Mouse (Mus musculus): ENCODE data around the gene Neurl1a. TPM values are rescaled to one million over a fixed set of nuclear protein-coding genes. Genes with fewer than 3 reads are reported as not detected.
A peak's percentile ranks its signal among the peaks of the same experiment; 100 is the strongest.

Neurl1a gene
- 4.7 and 5.9 TPM in 2 replicates for polyA plus RNA-seq (2014; fragmentation: Nextera tagmentation; extraction: Ambion mirVana)

- Histone ChIP-seq H3K9me3 (ENCODE audit: control insufficient read depth, low read length) (peaks cover 6% of the 10 kb centered on the region; the same call in 1 of the 2 replicates), H3K4me3 (ENCODE audit: low read length) (peak within 1 kb of the TSS; percentile 69), H3K27ac (ENCODE audit: low read depth, low read length) (no peak within 1 kb of the TSS), H3K4me2 (replicated peaks; ENCODE audit: low read depth, low read length) (peak within 1 kb of the TSS; percentile 99), H3K27me3 (ENCODE audit: control insufficient read depth, insufficient read depth, low read length) (peaks cover 27% of the 10 kb centered on the region; the same call in 1 of the 2 replicates), H3K36me3 (ENCODE audit: control insufficient read depth, insufficient read depth, low read length) (no peaks in the 10 kb centered on the region), H3K4me1 (ENCODE audit: control insufficient read depth, insufficient read depth, low read length) (peaks cover 10% of the 10 kb centered on the region; the same call in 1 of the 2 replicates), H3K9ac (ENCODE audit: low read depth, low read length) (peak within 1 kb of the TSS; percentile 63)
- peak; percentile 63 for ATAC-seq (ENCODE audit: low FRiP score, low TSS enrichment)
- WGBS, result under 1% methylated on average over 66 of the region's 98 CpGs
These were observed at the start of gene Neurl1a for GRCm38 (mm10) chr19:47178431-47179271. Gene Neurl1a, plus strand, starts transcription at chr19:47178820.

- H3K36me3 ChIP-seq (ENCODE audit: control insufficient read depth, insufficient read depth, low read length), result peaks cover 94% of the 10 kb centered on the region
- H3K4me1 ChIP-seq (ENCODE audit: control insufficient read depth, insufficient read depth, low read length), result no peaks in the 10 kb centered on the region
- H3K4me2 ChIP-seq (replicated peaks; ENCODE audit: low read depth, low read length), result no peak overlapping the region
- ATAC-seq (ENCODE audit: low FRiP score, low TSS enrichment), result no peak
- no peak overlapping the region for H3K27ac ChIP-seq (ENCODE audit: low read depth, low read length)
- H3K9ac ChIP-seq (ENCODE audit: low read depth, low read length), result no peak overlapping the region
- no peaks in the 10 kb centered on the region for H3K9me3 ChIP-seq (ENCODE audit: control insufficient read depth, low read length)
- no peaks in the 10 kb centered on the region for H3K27me3 ChIP-seq (ENCODE audit: control insufficient read depth, insufficient read depth, low read length)
- 91% methylated on average over 11 of the region's 11 CpGs for WGBS
- H3K4me3 ChIP-seq (ENCODE audit: low read length), result no peak overlapping the region
These were observed 49.8 kb upstream of the Neurl1a start for GRCm38 (mm10) chr19:47128835-47129234.

- H3K4me3 ChIP-seq (ENCODE audit: low read length), result no peak overlapping the region
- H3K36me3 ChIP-seq (ENCODE audit: control insufficient read depth, insufficient read depth, low read length), result peaks cover 84% of the 10 kb centered on the region
- H3K9ac ChIP-seq (ENCODE audit: low read depth, low read length), result no peak overlapping the region
These were observed 48.0 kb upstream of the Neurl1a start for GRCm38 (mm10) chr19:47130551-47131125.

GRCm38 (mm10) chr19:47133161-47133560, 45.5 kb upstream of the Neurl1a start:
- no peak overlapping the region for H3K4me2 ChIP-seq (replicated peaks; ENCODE audit: low read depth, low read length)
- no peak overlapping the region for H3K27ac ChIP-seq (ENCODE audit: low read depth, low read length)
- H3K4me1 ChIP-seq (ENCODE audit: control insufficient read depth, insufficient read depth, low read length), result peaks cover 10% of the 10 kb centered on the region; the same call in 1 of the 2 replicates
- no peak overlapping the region for H3K4me3 ChIP-seq (ENCODE audit: low read length)
- H3K9ac ChIP-seq (ENCODE audit: low read depth, low read length), result no peak overlapping the region
- WGBS, result 88% methylated on average over 7 of the region's 7 CpGs
- H3K27me3 ChIP-seq (ENCODE audit: control insufficient read depth, insufficient read depth, low read length), result no peaks in the 10 kb centered on the region
- H3K36me3 ChIP-seq (ENCODE audit: control insufficient read depth, insufficient read depth, low read length), result peaks cover 61% of the 10 kb centered on the region
- ATAC-seq (ENCODE audit: low FRiP score, low TSS enrichment), result no peak
- H3K9me3 ChIP-seq (ENCODE audit: control insufficient read depth, low read length), result no peaks in the 10 kb centered on the region

More at GRCm38 (mm10) chr19:47130551-47131125, 48.0 kb upstream of the Neurl1a start:
- Histone ChIP-seq H3K4me1 (ENCODE audit: control insufficient read depth, insufficient read depth, low read length) (no peaks in the 10 kb centered on the region), H3K27me3 (ENCODE audit: control insufficient read depth, insufficient read depth, low read length) (no peaks in the 10 kb centered on the region), H3K9me3 (ENCODE audit: control insufficient read depth, low read length) (no peaks in the 10 kb centered on the region), H3K27ac (ENCODE audit: low read depth, low read length) (no peak overlapping the region), H3K4me2 (replicated peaks; ENCODE audit: low read depth, low read length) (no peak overlapping the region)
- WGBS, result 95% methylated on average over 15 of the region's 15 CpGs
- ATAC-seq (ENCODE audit: low FRiP score, low TSS enrichment), result no peak

GRCm38 (mm10) chr19:47135568-47135967, 43.1 kb upstream of the Neurl1a start:
- peaks cover 16% of the 10 kb centered on the region; the same call in 1 of the 2 replicates for H3K4me1 ChIP-seq (ENCODE audit: control insufficient read depth, insufficient read depth, low read length)
- no peaks in the 10 kb centered on the region for H3K9me3 ChIP-seq (ENCODE audit: control insufficient read depth, low read length)
- no peak overlapping the region for H3K4me2 ChIP-seq (replicated peaks; ENCODE audit: low read depth, low read length)
- H3K4me3 ChIP-seq (ENCODE audit: low read length), result no peak overlapping the region
- no peak overlapping the region for H3K27ac ChIP-seq (ENCODE audit: low read depth, low read length)
- no peaks in the 10 kb centered on the region; the same call in 1 of the 2 replicates for H3K27me3 ChIP-seq (ENCODE audit: control insufficient read depth, insufficient read depth, low read length)
- 92% methylated on average over 17 of the region's 17 CpGs for WGBS
- H3K9ac ChIP-seq (ENCODE audit: low read depth, low read length), result no peak overlapping the region
- ATAC-seq (ENCODE audit: low FRiP score, low TSS enrichment), result no peak
- H3K36me3 ChIP-seq (ENCODE audit: control insufficient read depth, insufficient read depth, low read length), result peaks cover 37% of the 10 kb centered on the region

- 86% methylated on average over 5 of the region's 5 CpGs for WGBS
- H3K4me2 ChIP-seq (replicated peaks; ENCODE audit: low read depth, low read length), result no peak overlapping the region
These were observed 42.5 kb upstream of the Neurl1a start for GRCm38 (mm10) chr19:47136170-47136569.

GRCm38 (mm10) chr19:47137051-47137581, 41.5 kb upstream of the Neurl1a start:
- WGBS, result 33% methylated on average over 5 of the region's 6 CpGs
- peak overlapping the region; percentile 64; the same call in 1 of the 2 replicates for H3K27ac ChIP-seq (ENCODE audit: low read depth, low read length)
- no peaks in the 10 kb centered on the region; the same call in 1 of the 2 replicates for H3K27me3 ChIP-seq (ENCODE audit: control insufficient read depth, insufficient read depth, low read length)
- H3K36me3 ChIP-seq (ENCODE audit: control insufficient read depth, insufficient read depth, low read length), result peaks cover 23% of the 10 kb centered on the region
- peak overlapping the region; percentile 32 for H3K4me3 ChIP-seq (ENCODE audit: low read length)
- peaks cover 16% of the 10 kb centered on the region; the same call in 1 of the 2 replicates for H3K4me1 ChIP-seq (ENCODE audit: control insufficient read depth, insufficient read depth, low read length)
- peak overlapping the region; percentile 61 for H3K9ac ChIP-seq (ENCODE audit: low read depth, low read length)
- no peak for ATAC-seq (ENCODE audit: low FRiP score, low TSS enrichment)
- H3K4me2 ChIP-seq (replicated peaks; ENCODE audit: low read depth, low read length), result peak overlapping the region; percentile 68
- no peaks in the 10 kb centered on the region for H3K9me3 ChIP-seq (ENCODE audit: control insufficient read depth, low read length)

More at GRCm38 (mm10) chr19:47136170-47136569, 42.5 kb upstream of the Neurl1a start:
- Histone ChIP-seq H3K36me3 (ENCODE audit: control insufficient read depth, insufficient read depth, low read length) (peaks cover 31% of the 10 kb centered on the region), H3K27ac (ENCODE audit: low read depth, low read length) (no peak overlapping the region), H3K27me3 (ENCODE audit: control insufficient read depth, insufficient read depth, low read length) (no peaks in the 10 kb centered on the region; the same call in 1 of the 2 replicates), H3K9ac (ENCODE audit: low read depth, low read length) (no peak overlapping the region), H3K4me1 (ENCODE audit: control insufficient read depth, insufficient read depth, low read length) (peaks cover 16% of the 10 kb centered on the region; the same call in 1 of the 2 replicates), H3K4me3 (ENCODE audit: low read length) (no peak overlapping the region), H3K9me3 (ENCODE audit: control insufficient read depth, low read length) (no peaks in the 10 kb centered on the region)
- ATAC-seq (ENCODE audit: low FRiP score, low TSS enrichment), result no peak

- Histone ChIP-seq H3K9ac (ENCODE audit: low read depth, low read length) (peak within 1 kb of the TSS; percentile 61), H3K4me3 (ENCODE audit: low read length) (peak within 1 kb of the TSS; percentile 32), H3K36me3 (ENCODE audit: control insufficient read depth, insufficient read depth, low read length) (peaks cover 15% of the 10 kb centered on the region), H3K4me1 (ENCODE audit: control insufficient read depth, insufficient read depth, low read length) (peaks cover 16% of the 10 kb centered on the region; the same call in 1 of the 2 replicates), H3K27ac (ENCODE audit: low read depth, low read length) (peak within 1 kb of the TSS; percentile 64), H3K4me2 (replicated peaks; ENCODE audit: low read depth, low read length) (peak within 1 kb of the TSS; percentile 68), H3K27me3 (ENCODE audit: control insufficient read depth, insufficient read depth, low read length) (no peaks in the 10 kb centered on the region; the same call in 1 of the 2 replicates), H3K9me3 (ENCODE audit: control insufficient read depth, low read length) (no peaks in the 10 kb centered on the region)
- WGBS, result 3% methylated on average over 27 of the region's 28 CpGs
- ATAC-seq (ENCODE audit: low FRiP score, low TSS enrichment), result peak; percentile 58
These were observed 40.7 kb upstream of the Neurl1a start, which contains the start of gene Calhm2 for GRCm38 (mm10) chr19:47137771-47138421. Gene Calhm2, minus strand, starts transcription at chr19:47138294.

Data from kidney, embryonic 14.5 days (tissue).